Mouse (Mus musculus) ES-Bruce4 (cell line): ENCODE measurements around the gene Nptx2. TPM values are rescaled to one million over a fixed set of nuclear protein-coding genes. Genes with fewer than 3 reads are reported as not detected.
A peak's percentile ranks its signal among the peaks of the same experiment; 100 is the strongest.

Experiments used
- H3K27ac ChIP-seq: 2 replicates; pipeline ENCODE4 v1.5.1; 2012; ENCODE audit warnings: low read length, inconsistent platforms; ENCODE audit not compliant: insufficient read depth
- H3K27me3 ChIP-seq: 2 replicates; pipeline ENCODE4 v1.6.1; 2012; ENCODE audit warnings: mild to moderate bottlenecking, low read length, inconsistent platforms; ENCODE audit not compliant: control insufficient read depth, poor library complexity, insufficient read depth, severe bottlenecking
- H3K36me3 ChIP-seq: 2 replicates; pipeline ENCODE4 v1.6.1; 2012; ENCODE audit warnings: inconsistent platforms, mild to moderate bottlenecking, low read length, moderate library complexity; ENCODE audit not compliant: control insufficient read depth, poor library complexity, insufficient read depth, severe bottlenecking
- H3K4me1 ChIP-seq: one replicate; pipeline ENCODE4 v1.8.1; 2011; ENCODE audit warnings: low read length; ENCODE audit not compliant: control insufficient read depth, insufficient read depth
- H3K4me3 ChIP-seq: 2 replicates; pipeline ENCODE4 v1.5.1; 2011; ENCODE audit warnings: low read depth, mild to moderate bottlenecking, low read length
- H3K9ac ChIP-seq: 2 replicates; pipeline ENCODE4 v1.6.1; 2012; ENCODE audit warnings: low read depth, mild to moderate bottlenecking, inconsistent platforms; ENCODE audit not compliant: poor library complexity, severe bottlenecking
- H3K9me3 ChIP-seq: replicated peaks from 2 replicates; pipeline ENCODE4 v1.6.1; 2012; ENCODE audit warnings: mild to moderate bottlenecking, low read length, inconsistent platforms; ENCODE audit not compliant: control insufficient read depth, poor library complexity, insufficient read depth, severe bottlenecking
- CTCF ChIP-seq: IDR thresholded peaks from one replicate; pipeline ENCODE4 v1.8.1; 2011; ENCODE audit warnings: low read depth, low read length
- EP300 ChIP-seq: IDR thresholded peaks from 2 replicates; pipeline ENCODE4 v1.6.1; 2011; ENCODE audit warnings: low read depth, low read length; ENCODE audit not compliant: insufficient read depth
- POLR2A ChIP-seq: IDR thresholded peaks from one replicate; pipeline ENCODE4 v1.8.1; 2011; ENCODE audit warnings: low read length; ENCODE audit not compliant: insufficient read depth
- polyA plus RNA-seq: library from polyadenylated mRNA; stranded (reverse); fragments of >200 nt; gene quantifications from 2 replicates; pipeline ENCODE4 v1.2.4, GENCODE M21; 2011; ENCODE audit warnings: low read depth; ENCODE audit not compliant: missing spikeins, insufficient read depth, insufficient read length

The Nptx2 gene
- polyA plus RNA-seq, 1 experiment, result 5.9 TPM

DNA sequence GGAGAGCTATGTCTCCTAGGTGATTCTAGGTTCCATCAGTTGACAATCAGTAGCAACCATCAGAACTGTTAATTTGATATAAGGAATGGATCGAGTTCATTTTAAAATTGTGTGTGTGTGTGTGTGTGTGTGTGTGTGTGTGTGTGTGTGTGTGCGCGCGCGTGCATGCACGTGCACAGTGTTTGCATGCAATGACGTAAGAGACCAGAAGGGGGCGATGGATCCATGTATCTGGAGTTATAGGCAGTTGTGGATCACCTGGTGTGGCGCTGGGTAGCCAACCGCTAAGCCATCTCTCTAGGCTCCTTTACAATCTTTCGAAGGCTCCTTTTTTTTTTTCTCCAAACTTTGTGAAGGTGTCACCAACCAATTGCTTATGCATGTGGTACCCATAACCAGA is 16.6 kb upstream of the Nptx2 start:
- TF ChIP-seq CTCF (peak; percentile 29), EP300 (no peak)
- no peaks in the 10 kb centered on the region for H3K36me3 ChIP-seq
- no peaks in the 10 kb centered on the region for H3K9me3 ChIP-seq
- H3K4me3 ChIP-seq, result no peak overlapping the region
- H3K27me3 ChIP-seq, result no peaks in the 10 kb centered on the region
- no peak overlapping the region for H3K9ac ChIP-seq
- no peaks in the 10 kb centered on the region for H3K4me1 ChIP-seq
- no peak overlapping the region for H3K27ac ChIP-seq

DNA sequence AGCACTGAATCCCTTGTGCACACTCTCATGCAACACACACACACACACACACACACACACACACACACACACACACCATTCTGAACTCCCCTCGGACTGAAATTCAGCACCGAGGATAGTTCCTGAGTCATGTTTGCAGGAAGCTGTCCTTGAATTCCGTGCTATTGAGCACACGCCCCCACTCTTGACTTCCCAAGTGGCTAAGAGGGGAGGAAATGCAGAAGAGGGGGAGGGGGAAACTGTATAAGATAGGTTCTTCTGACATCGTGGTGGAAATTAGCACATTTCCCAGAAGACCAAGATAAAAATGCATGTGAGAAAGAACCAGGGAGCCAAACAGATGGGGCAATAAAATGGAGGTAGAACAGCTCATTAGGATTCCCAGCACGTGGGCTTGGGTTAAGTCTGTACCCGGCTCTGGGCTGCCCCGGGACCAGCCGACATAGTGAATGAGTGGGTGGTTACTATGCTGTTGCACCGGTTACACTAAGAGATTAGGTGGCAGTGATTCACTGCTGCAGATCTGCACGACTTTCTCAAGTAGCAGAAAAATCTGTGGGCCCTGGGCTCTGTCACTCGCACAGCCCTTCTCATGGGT is 2.9 kb upstream of the Nptx2 start:
- H3K27me3 ChIP-seq, result peaks cover 8% of the 10 kb centered on the region
- H3K4me3 ChIP-seq, result no peak overlapping the region

DNA sequence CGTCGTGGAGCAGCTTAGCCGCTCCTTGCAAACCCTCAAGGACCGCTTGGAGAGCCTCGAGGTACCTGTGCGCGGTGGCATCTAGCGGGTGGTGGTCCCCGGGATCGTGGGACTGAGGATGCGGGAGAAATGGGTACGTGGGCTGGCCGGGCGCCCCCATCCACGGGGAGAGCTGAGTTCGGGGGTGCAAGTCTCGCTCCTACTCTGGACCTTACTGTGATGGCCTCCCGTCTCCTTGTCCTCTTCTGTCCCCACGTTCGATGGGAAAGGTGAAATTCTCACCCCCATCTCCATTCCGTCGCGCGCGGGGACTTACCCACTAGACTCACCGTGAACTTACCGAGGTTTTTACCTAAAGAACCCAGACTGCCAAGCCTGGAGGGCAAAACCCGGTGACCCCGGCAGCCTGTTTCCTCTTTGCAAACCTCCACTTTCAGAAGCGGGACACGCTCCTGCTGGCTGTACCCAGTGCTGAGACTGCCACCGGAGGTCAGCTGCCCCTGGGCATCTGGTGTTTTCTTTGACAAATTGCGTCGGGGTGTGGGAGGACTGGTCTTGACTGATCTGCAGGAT is 807 bp downstream of the Nptx2 start:
- no peaks in the 10 kb centered on the region for H3K9me3 ChIP-seq
- H3K4me1 ChIP-seq, result peaks cover 1% of the 10 kb centered on the region
- peak overlapping the region; percentile 67 for H3K9ac ChIP-seq
- peak overlapping the region; percentile 57 for H3K4me3 ChIP-seq
- H3K36me3 ChIP-seq, result no peaks in the 10 kb centered on the region
- H3K27me3 ChIP-seq, result peaks cover 8% of the 10 kb centered on the region
- TF ChIP-seq POLR2A (no peak), CTCF (no peak), EP300 (no peak)
- no peak overlapping the region for H3K27ac ChIP-seq

More for the DNA sequence above, 2.9 kb upstream of the Nptx2 start:
- no peak overlapping the region for H3K27ac ChIP-seq
- peaks cover 1% of the 10 kb centered on the region for H3K4me1 ChIP-seq
- H3K36me3 ChIP-seq, result no peaks in the 10 kb centered on the region
- no peak for TF ChIP-seq EP300
- TF ChIP-seq POLR2A, result no peak
- H3K9ac ChIP-seq, result no peak overlapping the region
- no peaks in the 10 kb centered on the region for H3K9me3 ChIP-seq

DNA sequence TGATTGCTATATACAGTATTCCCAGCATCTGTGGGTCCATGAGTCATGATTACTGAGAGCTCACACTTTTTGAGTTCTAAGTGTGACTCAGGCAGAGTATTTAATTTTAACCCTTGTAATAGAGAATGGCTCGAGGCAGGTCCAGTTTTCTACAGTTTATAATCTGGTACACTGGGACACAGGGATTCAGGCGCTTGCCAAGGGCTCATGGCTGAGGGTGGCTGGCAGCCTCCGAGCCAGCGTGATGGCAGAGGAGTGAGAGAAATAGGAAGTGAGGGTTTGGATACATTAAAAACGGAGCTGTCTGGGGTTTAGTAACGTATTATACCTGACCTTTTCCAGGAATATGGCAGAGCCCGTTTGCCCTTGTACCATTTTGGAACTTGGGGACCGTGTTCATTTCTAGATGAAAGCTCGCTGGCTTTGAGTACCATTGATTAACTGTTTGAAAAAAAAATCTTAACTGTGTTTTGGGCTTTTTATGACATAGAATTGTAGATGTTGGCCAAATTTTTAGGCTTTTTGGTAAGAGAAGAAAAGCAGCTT is 1.7 kb downstream of the Nptx2 start:
- peaks cover 1% of the 10 kb centered on the region for H3K4me1 ChIP-seq
- TF ChIP-seq POLR2A (no peak), CTCF (no peak), EP300 (no peak)
- H3K4me3 ChIP-seq, result no peak overlapping the region
- no peaks in the 10 kb centered on the region for H3K9me3 ChIP-seq
- no peaks in the 10 kb centered on the region for H3K36me3 ChIP-seq
- H3K27ac ChIP-seq, result no peak overlapping the region
- H3K27me3 ChIP-seq, result peaks cover 8% of the 10 kb centered on the region
- H3K9ac ChIP-seq, result no peak overlapping the region; the same call in 1 of the 2 replicates

DNA sequence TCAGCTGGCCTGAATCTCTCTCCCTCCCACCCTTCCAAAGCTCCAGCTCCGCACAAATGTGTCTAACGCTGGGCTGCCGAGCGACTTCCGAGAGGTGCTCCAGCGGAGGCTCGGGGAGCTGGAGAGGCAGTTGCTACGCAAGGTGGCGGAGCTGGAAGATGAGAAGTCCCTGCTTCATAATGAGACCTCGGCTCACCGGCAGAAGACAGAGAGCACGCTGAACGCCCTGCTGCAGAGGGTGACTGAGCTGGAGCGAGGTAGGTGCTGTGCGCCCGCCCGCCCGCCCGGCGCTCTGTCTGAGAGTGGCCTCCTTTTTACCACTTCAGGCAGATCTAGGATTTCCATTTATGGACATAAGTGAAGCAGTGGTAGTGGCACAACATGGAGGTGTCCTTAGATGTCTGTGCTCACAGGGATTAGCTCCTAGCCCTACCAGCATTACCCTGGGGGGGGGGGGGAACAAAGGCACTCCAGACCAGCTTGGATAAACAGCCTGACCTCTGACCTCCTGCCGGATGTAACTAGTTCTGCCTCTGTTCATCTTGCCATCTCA is 2.5 kb downstream of the Nptx2 start:
- H3K4me3 ChIP-seq, result peak overlapping the region; percentile 53
- peaks cover 1% of the 10 kb centered on the region for H3K4me1 ChIP-seq
- peak overlapping the region; percentile 14 for H3K9ac ChIP-seq
- H3K27me3 ChIP-seq, result peaks cover 8% of the 10 kb centered on the region
- H3K36me3 ChIP-seq, result no peaks in the 10 kb centered on the region
- H3K9me3 ChIP-seq, result no peaks in the 10 kb centered on the region
- H3K27ac ChIP-seq, result no peak overlapping the region
- TF ChIP-seq CTCF, result no peak
- TF ChIP-seq POLR2A, result no peak
- no peak for TF ChIP-seq EP300

DNA sequence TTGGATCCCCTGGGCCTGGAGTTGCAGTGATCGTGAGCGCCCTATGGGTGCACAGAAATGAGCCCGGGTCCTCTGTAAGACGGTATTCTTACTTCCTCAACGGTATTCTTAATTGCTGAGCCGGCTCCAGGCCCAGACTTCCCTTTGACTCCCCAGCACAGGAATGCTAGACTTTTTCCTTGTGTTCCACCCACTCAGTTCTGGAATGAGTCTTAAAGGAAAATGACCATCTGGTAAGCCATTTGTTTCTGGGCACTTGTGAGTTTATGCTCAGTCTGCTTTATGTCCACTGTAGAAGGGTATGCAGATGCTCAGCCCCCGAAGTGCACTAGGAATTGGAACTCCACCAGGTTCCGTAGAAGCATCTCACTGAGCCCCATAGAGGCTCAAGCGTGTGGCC is 4.3 kb downstream of the Nptx2 start:
- no peak for TF ChIP-seq CTCF
- TF ChIP-seq EP300, result no peak
- no peak for TF ChIP-seq POLR2A
- no peaks in the 10 kb centered on the region for H3K9me3 ChIP-seq
- no peak overlapping the region for H3K9ac ChIP-seq
- H3K4me3 ChIP-seq, result no peak overlapping the region
- H3K36me3 ChIP-seq, result no peaks in the 10 kb centered on the region
- H3K27me3 ChIP-seq, result peaks cover 8% of the 10 kb centered on the region
- H3K27ac ChIP-seq, result no peak overlapping the region
- H3K4me1 ChIP-seq, result peaks cover 1% of the 10 kb centered on the region
